Comparison of ENCODE assay signal across 24 mouse cellular contexts in the genomic region with DNA sequence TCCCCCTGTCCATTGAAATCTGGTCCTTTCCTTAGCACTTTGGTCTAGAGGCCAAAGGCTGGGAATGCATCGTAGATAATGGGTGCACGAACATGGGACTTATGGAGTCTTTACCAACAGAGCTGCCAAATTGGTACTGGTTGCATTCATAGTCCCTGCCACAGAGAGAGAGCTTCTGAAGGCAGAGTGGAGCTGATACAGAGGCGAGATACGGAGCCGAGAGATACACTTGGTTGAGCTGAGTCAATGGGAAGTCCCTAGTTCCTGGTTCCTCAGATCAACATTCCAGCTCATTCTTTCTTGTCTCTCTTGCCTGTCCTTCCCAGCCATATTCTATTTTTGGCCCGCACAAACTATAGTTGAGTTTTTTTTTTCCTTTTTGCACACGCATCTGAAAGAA.
"Had no signal": no experiment of that assay in that cellular context is flagged by ENCODE, and none has a peak within 500 bp of the region (broad histone marks: within the 10 kb centered on the region; RNA-seq: fewer than 3 reads in every experiment).

No protein-coding gene starts in this region.

- H3K9me3 ChIP-seq: intestine, embryonic 15.5 days; limb, embryonic 10.5 days; limb, embryonic 12.5 days; liver, embryonic 13.5 days; liver, embryonic 15.5 days had no signal

- H3K27ac ChIP-seq: gastrocnemius, adult 2 months; heart, adult 2 months; hindbrain, embryonic 14.5 days; intestine, embryonic 15.5 days; layer of hippocampus, adult 2 months; left cerebral cortex, adult 2 months; limb, embryonic 10.5 days; limb, embryonic 12.5 days; liver, embryonic 13.5 days; liver, embryonic 15.5 days had no signal

- H3K4me3 ChIP-seq: gastrocnemius, adult 2 months; heart, adult 2 months; heart, embryonic 12.5 days; intestine, embryonic 15.5 days; layer of hippocampus, adult 2 months; left cerebral cortex, adult 2 months; limb, embryonic 10.5 days; limb, embryonic 12.5 days; liver, embryonic 13.5 days; liver, embryonic 15.5 days had no signal

- H3K4me2 ChIP-seq: heart, embryonic 12.5 days; hindbrain, embryonic 14.5 days; intestine, embryonic 15.5 days; limb, embryonic 12.5 days; liver, embryonic 11.5 days; liver, embryonic 13.5 days; liver, embryonic 15.5 days had no signal

- H3K27me3 ChIP-seq: heart, embryonic 12.5 days; intestine, embryonic 15.5 days; limb, embryonic 12.5 days had no signal

- H3K9ac ChIP-seq: heart, embryonic 12.5 days; hindbrain, embryonic 14.5 days; intestine, embryonic 15.5 days; limb, embryonic 12.5 days; liver, embryonic 13.5 days; liver, embryonic 15.5 days had no signal

- ATAC-seq: inflammation-experienced regulatory T-cells, adult 6 months; intestine, embryonic 15.5 days; intestine, postnatal 0 days had no signal

- H3K4me1 ChIP-seq: intestine, embryonic 15.5 days; limb, embryonic 10.5 days; limb, embryonic 12.5 days; liver, embryonic 13.5 days; liver, embryonic 15.5 days had no signal

- H3K36me3 ChIP-seq: heart, embryonic 12.5 days; intestine, embryonic 15.5 days; limb, embryonic 10.5 days; limb, embryonic 12.5 days; liver, embryonic 13.5 days; liver, embryonic 15.5 days had no signal

- DNase-seq: gastrocnemius, adult 2 months; gastrocnemius, postnatal 10 days; gastrocnemius, postnatal 25 days; heart, adult 2 months; heart, postnatal 10 days; heart, postnatal 4 days; kidney, adult 18-20 months; kidney, adult 8-10 months; kidney, postnatal 10 days; kidney, postnatal 25 days; kidney, postnatal 4 days; liver; liver, embryonic 13.5 days had no signal
